Mouse (Mus musculus) heart, adult 9 months (tissue): Measurements from ENCODE around the gene N4bp2l2.
"Not testable (repeated sequence)": the region's sequence is repeated elsewhere in the genome, so short reads cannot be mapped to it uniquely, and the experiment has no call there.

Experiments used
- DNase-seq, 2 experiments: peaks; one replicate each; pipeline ENCODE4 v3.0.0; 2022; ENCODE audit warnings: low spot score in 2 of 2

The N4bp2l2 gene

GRCm38 (mm10) chr5:150666133-150666739, at the start of gene N4bp2l2:
N4bp2l2 (minus strand) TSS chr5:150666183.
- DNase-seq, result not testable (repeated sequence)

- no peak for DNase-seq
These were observed 47.4 kb upstream of the N4bp2l2 start for GRCm38 (mm10) chr5:150713431-150713830.

GRCm38 (mm10) chr5:150711503-150711902, 45.5 kb upstream of the N4bp2l2 start:
- DNase-seq, result no peak

GRCm38 (mm10) chr5:150707181-150707580, 41.2 kb upstream of the N4bp2l2 start:
- DNase-seq, result not testable (repeated sequence)

GRCm38 (mm10) chr5:150706651-150707050, 40.7 kb upstream of the N4bp2l2 start:
- DNase-seq, result not testable (repeated sequence)

GRCm38 (mm10) chr5:150702714-150703113, 36.7 kb upstream of the N4bp2l2 start:
- DNase-seq, result peak in 1 of 2 experiments; percentile 33

- no peak for DNase-seq
These were observed 27.3 kb upstream of the N4bp2l2 start for GRCm38 (mm10) chr5:150693277-150693676.

- DNase-seq, result no peak
These were observed 24.7 kb upstream of the N4bp2l2 start for GRCm38 (mm10) chr5:150690685-150691084.

GRCm38 (mm10) chr5:150682862-150683261, 16.9 kb upstream of the N4bp2l2 start:
- not testable (repeated sequence) for DNase-seq

- peak in 1 of 2 experiments; percentile 7 for DNase-seq
These were observed 8.9 kb upstream of the N4bp2l2 start for GRCm38 (mm10) chr5:150674866-150675265.

- DNase-seq, result no peak
These were observed 8.1 kb upstream of the N4bp2l2 start for GRCm38 (mm10) chr5:150673880-150674621.

- peak; percentile 91 to 92 for DNase-seq
These were observed 7.3 kb upstream of the N4bp2l2 start, which contains the start of gene Pds5b for GRCm38 (mm10) chr5:150673153-150673835. Pds5b (plus strand) TSS chr5:150673739.

- DNase-seq, result peak in 1 of 2 experiments; percentile 8
These were observed 6.4 kb upstream of the N4bp2l2 start for GRCm38 (mm10) chr5:150672343-150672742.

- DNase-seq, result no peak
These were observed 2.7 kb upstream of the N4bp2l2 start for GRCm38 (mm10) chr5:150668731-150669130.

GRCm38 (mm10) chr5:150665132-150665954, 640 bp downstream of the N4bp2l2 start:
- peak; percentile 98 for DNase-seq

GRCm38 (mm10) chr5:150664794-150665131, 1.2 kb downstream of the N4bp2l2 start:
- DNase-seq, result peak in 1 of 2 experiments; percentile 10

GRCm38 (mm10) chr5:150663926-150664325, 2.1 kb downstream of the N4bp2l2 start:
- not testable (repeated sequence) for DNase-seq

GRCm38 (mm10) chr5:150660296-150660695, 5.7 kb downstream of the N4bp2l2 start:
- not testable (repeated sequence) for DNase-seq

GRCm38 (mm10) chr5:150659425-150659824, 6.6 kb downstream of the N4bp2l2 start:
- not testable (repeated sequence) for DNase-seq

- DNase-seq, result no peak
These were observed 11.4 kb downstream of the N4bp2l2 start for GRCm38 (mm10) chr5:150654548-150654947.

- DNase-seq, result no peak
These were observed 13.4 kb downstream of the N4bp2l2 start for GRCm38 (mm10) chr5:150652578-150652977.

- no peak for DNase-seq
These were observed 21.1 kb downstream of the N4bp2l2 start for GRCm38 (mm10) chr5:150644926-150645325.
